ENCODE assay signal across 8 mouse cellular contexts in the genomic region with DNA sequence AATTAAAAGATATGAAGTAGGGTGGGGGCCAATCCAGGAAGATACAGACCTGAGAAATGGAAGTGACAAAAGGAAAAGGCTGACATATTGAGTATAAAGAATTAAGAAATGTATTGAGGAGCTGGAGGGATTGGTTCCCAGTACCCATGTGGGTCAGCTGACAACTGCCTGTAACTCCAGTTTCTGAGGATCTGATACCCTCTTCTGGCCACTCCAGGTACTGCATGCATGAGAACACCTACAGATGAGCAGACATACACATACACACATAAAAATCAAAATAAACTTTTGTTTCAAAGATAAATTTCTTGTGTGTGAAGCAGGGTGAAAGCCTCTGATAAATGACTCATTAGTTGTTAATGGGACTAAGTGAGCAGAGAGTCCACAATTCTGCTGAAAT.
DNase-seq lines count a peak whose midpoint lies in the region; ATAC-seq and TF ChIP-seq lines count a peak whose summit lies in the region.
"Had no signal": no experiment of that assay in that cellular context is flagged by ENCODE, and none has a peak within 500 bp of the region (broad histone marks: within the 10 kb centered on the region; RNA-seq: fewer than 3 reads in every experiment).

No protein-coding gene starts in this region.

- H3K79me2 ChIP-seq in MEL (ENCODE audit: control insufficient read depth, insufficient read depth, low read length, poor library complexity): no peaks in the 10 kb centered on the region

- TF ChIP-seq POLR2A in MEL (IDR thresholded peaks at IDR 0.05; ENCODE audit: control insufficient read depth in 1 of 2, insufficient read depth in 1 of 2, low read depth in 1 of 2, low read length in 2 of 2, poor library complexity in 1 of 2): no peak

- H3K4me2 ChIP-seq in kidney, postnatal 0 days (ENCODE audit: low read length): no peak overlapping the region

- H3K27ac ChIP-seq in kidney, postnatal 0 days: no peak overlapping the region
- no peak overlapping the region for H3K27ac ChIP-seq in MEL (ENCODE audit: control insufficient read depth, low read depth, low read length)

- no peaks in the 10 kb centered on the region for H3K4me1 ChIP-seq in kidney, postnatal 0 days (replicated peaks; ENCODE audit: insufficient read depth, low read length)
- H3K4me1 ChIP-seq in MEL (ENCODE audit: control insufficient read depth in 1 of 2, insufficient read depth in 2 of 2, low read length in 2 of 2): no peaks in the 10 kb centered on the region

- DNase-seq in kidney, postnatal 0 days (ENCODE audit: low spot score): no peak
- no peak for DNase-seq in kidney, adult 11 months
- DNase-seq in CD4-positive helper T cell, adult 2 months (ENCODE audit: low read depth, low spot score): peak; percentile 26
- peak; percentile 72 for DNase-seq in MEL (ENCODE audit: low read depth, low spot score)
- DNase-seq in cerebellum, adult 9-11 months: no peak
- DNase-seq in right cerebral cortex, adult 18-20 months: no peak
- DNase-seq: lung, postnatal 14 days had no signal

- H3K9me3 ChIP-seq in kidney, postnatal 0 days (replicated peaks; ENCODE audit: low read length): no peaks in the 10 kb centered on the region
- H3K9me3 ChIP-seq in MEL (replicated peaks; ENCODE audit: insufficient read depth, low read length): no peaks in the 10 kb centered on the region

- H3K9ac ChIP-seq in kidney, postnatal 0 days (ENCODE audit: low read depth, low read length): no peak overlapping the region
- H3K9ac ChIP-seq in MEL (ENCODE audit: control insufficient read depth, low read depth, low read length, poor library complexity, severe bottlenecking): no peak overlapping the region

- TF ChIP-seq EP300 in MEL (IDR thresholded peaks at IDR 0.05; ENCODE audit: low read depth in 1 of 2, low read length in 2 of 2): no peak

- TF ChIP-seq CTCF in kidney, postnatal 0 days (IDR thresholded peaks at IDR 0.05; ENCODE audit: low read depth): peak; percentile 56
- peak; percentile 49 to 83 (median 78) for TF ChIP-seq CTCF in MEL (IDR thresholded peaks at IDR 0.05 in 2 of 3, conservative IDR thresholded peaks at IDR 0.05 in 1 of 3; ENCODE audit: control insufficient read depth in 1 of 3, insufficient read depth in 1 of 3, low read depth in 2 of 3, low read length in 3 of 3, poor library complexity in 1 of 3, severe bottlenecking in 1 of 3)

- H3K27me3 ChIP-seq in kidney, postnatal 0 days (ENCODE audit: insufficient read depth, low read length): no peaks in the 10 kb centered on the region
- H3K27me3 ChIP-seq in MEL (ENCODE audit: control insufficient read depth in 1 of 2, insufficient read depth in 2 of 2, low read length in 2 of 2): no peaks in the 10 kb centered on the region

- TF ChIP-seq RAD21 in MEL (IDR thresholded peaks at IDR 0.05; ENCODE audit: low read depth, low read length): peak; percentile 82

- no peaks in the 10 kb centered on the region for H3K36me3 ChIP-seq in kidney, postnatal 0 days (ENCODE audit: insufficient read depth, low read length)
- no peaks in the 10 kb centered on the region for H3K36me3 ChIP-seq in MEL (ENCODE audit: control insufficient read depth in 1 of 2, insufficient read depth in 2 of 2, low read length in 2 of 2)

- H3K4me3 ChIP-seq in kidney, postnatal 0 days (replicated peaks; ENCODE audit: low read depth, low read length): no peak overlapping the region
- no peak overlapping the region for H3K4me3 ChIP-seq in MEL (ENCODE audit: control insufficient read depth in 1 of 2, insufficient read depth in 1 of 2, low read depth in 2 of 2, low read length in 2 of 2)

- ATAC-seq in kidney, postnatal 0 days (replicated peaks; ENCODE audit: low FRiP score, low read depth): no peak
- peak; percentile 66 for ATAC-seq in megakaryocyte, adult 5-6 weeks (ENCODE audit: poor library complexity, severe bottlenecking)

TF ChIP-seq in MEL, 35 proteins besides CTCF, POLR2A, EP300 and RAD21:
- TF ChIP-seq SMC3 (IDR thresholded peaks at IDR 0.05; ENCODE audit: low read depth, low read length): peak; percentile 73
- 0 out of 4 replicates have a peak, but pooled peaks of 1 of the 2 experiments have one; percentile 11 for TF ChIP-seq USF2 (IDR thresholded peaks at IDR 0.05; ENCODE audit: borderline replicate concordance in 1 of 2, insufficient read depth in 1 of 2, low read depth in 1 of 2, low read length in 2 of 2)
- TF ChIP-seq ZC3H11A (IDR thresholded peaks at IDR 0.05; ENCODE audit: low read depth, low read length): peak; percentile 66
- TF ChIP-seq RCOR1 (IDR thresholded peaks at IDR 0.05; ENCODE audit: low read depth, low read length): no peak
- no peak for TF ChIP-seq POLR2AphosphoS2 (IDR thresholded peaks at IDR 0.05; ENCODE audit: low read length)
- peak; percentile 73 for TF ChIP-seq USF1 (IDR thresholded peaks at IDR 0.05; ENCODE audit: low read depth, low read length)
- TF ChIP-seq ZNF384 (IDR thresholded peaks at IDR 0.05; ENCODE audit: low read depth, low read length): no peak

Comparison
In these comparisons a context has a peak if more than half of its experiments do, and no peak if none do; other contexts are left out.
1. DNase-seq: peak in CD4-positive helper T cell, adult 2 months (single experiment) and MEL (single experiment); none in kidney, postnatal 0 days (single experiment), kidney, adult 11 months (single experiment), cerebellum, adult 9-11 months (single experiment) and right cerebral cortex, adult 18-20 months (single experiment).